Mouse (Mus musculus) neural tube, embryonic 10.5 days (tissue): Measurements from ENCODE around the gene Col18a1.
"Not testable (repeated sequence)": the region's sequence is repeated elsewhere in the genome, so short reads cannot be mapped to it uniquely, and the experiment has no call there.

Experiments used
- DNase-seq: peaks from one replicate; pipeline ENCODE4 v3.0.0-alpha.2; 2017; ENCODE audit warnings: low spot score; ENCODE audit errors: extremely low spot score

Gene Col18a1

GRCm38 (mm10) chr10:77138304-77138703 is 28.0 kb downstream of the Col18a1 start:
- DNase-seq, result no peak

DNA sequence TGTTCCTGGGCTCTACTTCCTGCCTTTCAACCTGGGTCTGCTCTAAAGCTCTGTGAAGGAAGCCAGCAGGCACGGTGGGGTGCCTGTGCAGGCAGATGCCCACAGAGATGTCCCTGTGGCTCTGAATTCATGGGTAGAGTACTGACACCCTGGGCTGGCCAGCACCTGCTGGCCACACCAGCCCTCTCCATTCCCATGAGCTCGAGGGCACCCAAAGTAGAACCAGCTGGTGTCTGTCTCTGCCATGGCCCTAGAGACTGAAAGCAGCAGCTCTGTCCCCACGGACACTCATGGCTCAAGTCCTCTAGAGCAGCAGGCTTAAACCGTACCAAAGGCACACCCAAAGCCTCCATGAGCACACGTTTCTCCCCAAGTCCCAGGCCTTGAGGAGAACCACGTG is 30.1 kb downstream of the Col18a1 start:
- DNase-seq, result no peak

GRCm38 (mm10) chr10:77135274-77135829 is 31.0 kb downstream of the Col18a1 start:
- no peak for DNase-seq

DNA sequence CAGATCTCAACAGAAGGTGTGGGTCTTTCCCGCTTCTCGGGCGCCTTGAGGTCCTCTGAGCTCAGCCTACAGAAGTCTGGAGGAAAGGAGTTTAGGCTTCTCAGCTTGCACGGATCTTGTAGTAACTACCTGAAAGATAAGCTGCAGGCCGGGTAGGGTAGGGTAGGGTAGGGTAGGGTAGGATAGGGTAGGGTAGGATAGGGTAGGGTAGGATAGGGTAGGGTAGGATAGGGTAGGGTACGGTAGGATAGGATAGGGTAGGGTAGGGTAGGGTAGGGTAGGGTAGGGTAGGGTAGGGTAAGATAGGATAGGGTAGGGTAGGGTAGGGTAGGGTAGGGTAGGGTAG is 31.6 kb downstream of the Col18a1 start:
- not testable (repeated sequence) for DNase-seq

DNA sequence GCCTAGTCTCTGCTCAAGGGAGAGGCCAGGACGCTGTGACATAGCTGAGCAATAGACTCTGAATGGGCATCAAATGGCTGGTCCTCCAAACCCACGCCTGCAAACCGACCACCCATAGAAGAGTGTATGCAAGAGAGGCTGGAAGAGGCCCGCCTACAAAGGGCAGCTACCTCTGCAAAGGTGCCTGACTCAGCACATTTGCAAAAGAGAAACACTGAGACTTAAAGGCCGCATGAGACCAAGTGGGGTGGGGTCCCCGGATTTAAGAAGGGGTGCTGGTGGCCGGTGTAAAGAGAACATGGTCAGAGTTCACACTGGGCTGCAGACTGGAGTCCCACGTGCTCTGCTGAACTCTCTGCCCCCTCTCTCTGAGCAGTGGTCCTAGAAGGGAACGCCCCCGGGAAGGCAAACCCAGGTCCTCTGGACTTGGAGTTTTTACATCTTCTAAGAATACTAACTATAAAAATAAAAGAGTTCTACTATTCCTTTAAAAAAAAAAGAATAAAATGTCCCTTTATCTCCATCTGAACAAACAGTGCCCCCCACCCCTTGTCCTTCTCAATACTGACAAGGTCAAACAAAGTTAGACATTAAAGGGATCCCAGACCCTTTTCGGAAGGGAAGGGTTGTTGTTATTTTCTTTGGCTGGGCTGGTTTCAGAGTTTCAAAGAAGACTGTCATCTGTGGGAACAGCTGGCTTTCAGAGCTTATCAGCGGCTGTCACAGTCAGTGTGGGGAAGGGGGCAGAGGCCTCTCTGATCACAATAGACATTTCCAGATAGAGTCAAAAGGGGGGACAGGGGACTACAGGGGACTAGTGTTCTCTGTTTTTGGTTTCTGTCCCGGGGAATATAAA is 32.2 kb downstream of the Col18a1 start:
- DNase-seq, result no peak

DNA sequence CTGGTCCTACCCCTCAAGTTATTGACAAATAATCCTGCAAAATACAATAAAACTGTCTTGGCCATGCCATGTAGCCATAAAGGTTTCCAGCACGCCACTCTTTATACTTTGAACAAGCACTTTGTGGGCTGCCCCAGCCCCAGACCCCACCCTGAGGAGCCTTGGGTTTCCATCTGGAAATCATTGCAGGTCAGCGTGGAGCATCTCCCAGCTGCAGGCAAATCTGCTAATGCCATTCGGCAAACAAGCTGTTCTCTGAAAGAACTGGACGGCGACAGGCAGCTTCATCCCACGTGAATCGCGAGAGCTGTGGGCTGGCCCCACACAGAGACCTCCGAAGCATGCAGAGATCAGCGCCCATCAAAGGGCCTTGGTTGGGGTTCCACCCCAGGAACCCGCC is 34.2 kb downstream of the Col18a1 start:
- DNase-seq, result peak; percentile 58

DNA sequence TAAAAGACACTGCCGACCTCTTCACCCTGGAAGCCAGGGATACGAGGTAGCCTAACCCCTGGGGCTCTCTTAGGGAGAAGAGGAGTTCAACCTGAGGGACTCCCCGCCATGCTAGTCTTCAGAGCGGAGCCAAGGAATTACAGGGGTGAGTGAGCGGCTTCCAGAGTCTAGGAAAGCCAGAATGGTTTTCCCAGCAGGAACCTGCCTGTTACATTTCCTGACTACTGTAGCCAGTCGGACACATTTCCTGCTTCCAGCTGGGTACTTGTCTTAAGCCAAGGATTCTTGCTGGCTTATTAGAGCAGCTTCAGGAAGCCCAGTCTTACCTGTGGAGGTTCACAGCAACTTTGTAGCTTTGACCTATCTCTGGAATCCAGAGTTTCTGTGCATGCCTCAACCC is 34.8 kb downstream of the Col18a1 start:
- no peak for DNase-seq

- DNase-seq, result peak; percentile 98
Observed at GRCm38 (mm10) chr10:77130561-77131240, 35.6 kb downstream of the Col18a1 start.

GRCm38 (mm10) chr10:77129637-77130410 is 36.5 kb downstream of the Col18a1 start:
- DNase-seq, result no peak

DNA sequence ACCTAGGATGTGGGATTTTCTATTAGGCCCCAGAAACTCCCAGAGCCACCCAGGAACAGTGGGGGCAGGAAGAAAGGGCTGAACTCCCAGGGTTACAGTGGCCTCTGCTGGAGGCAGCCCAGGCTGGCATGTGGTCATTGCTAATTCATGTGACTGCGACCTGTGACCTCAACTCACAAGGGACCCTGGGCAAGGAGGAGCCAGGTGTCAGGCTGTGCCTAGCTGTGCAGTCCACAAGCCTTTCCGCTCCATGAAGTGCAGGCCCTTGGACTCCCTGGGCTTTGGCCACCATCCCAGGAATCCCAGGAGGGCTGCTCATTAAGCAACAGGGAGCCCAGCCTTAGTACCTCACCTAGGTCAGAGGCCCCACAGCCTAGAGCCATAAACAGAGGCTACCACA is 38.4 kb downstream of the Col18a1 start:
- DNase-seq, result no peak

DNA sequence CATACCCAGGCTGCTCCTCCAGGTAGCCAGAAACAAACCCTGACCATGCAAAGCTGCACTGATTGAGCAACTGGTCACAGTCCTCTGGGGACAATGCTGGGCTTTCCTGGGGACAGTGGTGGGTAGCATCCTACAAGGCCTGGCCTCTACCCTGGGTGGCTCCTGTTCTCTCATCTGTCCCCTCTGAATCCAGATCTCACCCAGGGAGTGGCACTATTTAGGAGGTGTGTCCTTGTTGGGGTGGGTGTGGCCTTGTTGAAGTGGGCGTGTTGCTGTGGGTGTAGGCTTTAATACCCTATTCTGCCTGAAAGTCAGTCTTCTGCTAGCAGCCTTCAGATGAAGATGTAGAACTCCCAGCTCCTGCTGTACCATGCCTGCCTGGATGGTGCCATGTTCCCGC is 39.8 kb downstream of the Col18a1 start:
- no peak for DNase-seq

- no peak for DNase-seq
Observed at GRCm38 (mm10) chr10:77125078-77125731, 41.1 kb downstream of the Col18a1 start.

DNA sequence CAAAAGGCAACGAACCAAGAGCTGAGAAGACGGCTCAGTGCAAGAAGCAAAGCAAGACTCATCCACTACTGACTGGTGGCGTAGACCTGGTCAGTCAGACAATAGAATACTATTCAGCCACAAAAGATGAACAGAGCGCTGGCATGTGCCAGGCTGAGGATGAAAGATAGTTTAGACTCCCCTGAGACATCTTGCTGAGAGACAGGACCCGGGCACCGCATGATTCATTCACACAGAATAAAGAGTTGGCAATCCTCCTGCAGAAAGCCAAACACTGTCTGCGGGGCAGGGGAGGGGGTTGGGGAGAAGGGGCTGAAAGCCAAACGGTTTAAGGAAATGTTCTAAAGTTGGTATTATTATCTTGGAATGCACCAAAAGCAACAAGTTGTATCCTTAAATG is 42.4 kb downstream of the Col18a1 start:
- DNase-seq, result no peak

- no peak for DNase-seq
Observed at GRCm38 (mm10) chr10:77121287-77122022, 44.9 kb downstream of the Col18a1 start.

DNA sequence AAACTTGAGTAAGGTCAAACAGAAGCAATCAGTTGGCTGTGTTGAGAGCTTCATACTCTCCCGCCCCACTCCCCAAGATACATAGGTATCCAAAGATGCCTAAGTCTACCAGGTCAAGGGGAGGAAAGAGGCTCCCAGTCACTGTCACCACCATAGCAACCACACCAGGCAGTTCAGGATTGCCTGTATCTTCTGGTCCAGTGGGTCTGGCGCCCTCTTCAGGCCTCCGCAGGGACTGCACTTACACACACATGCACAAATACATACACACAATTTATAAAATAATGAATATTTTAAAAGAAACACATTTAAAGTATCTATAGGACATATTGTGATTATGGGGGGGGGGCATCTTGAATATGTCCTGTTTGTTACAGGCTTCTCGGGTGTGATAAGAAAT is 45.8 kb downstream of the Col18a1 start:
- no peak for DNase-seq

GRCm38 (mm10) chr10:77119437-77119836 is 46.9 kb downstream of the Col18a1 start:
- no peak for DNase-seq

DNA sequence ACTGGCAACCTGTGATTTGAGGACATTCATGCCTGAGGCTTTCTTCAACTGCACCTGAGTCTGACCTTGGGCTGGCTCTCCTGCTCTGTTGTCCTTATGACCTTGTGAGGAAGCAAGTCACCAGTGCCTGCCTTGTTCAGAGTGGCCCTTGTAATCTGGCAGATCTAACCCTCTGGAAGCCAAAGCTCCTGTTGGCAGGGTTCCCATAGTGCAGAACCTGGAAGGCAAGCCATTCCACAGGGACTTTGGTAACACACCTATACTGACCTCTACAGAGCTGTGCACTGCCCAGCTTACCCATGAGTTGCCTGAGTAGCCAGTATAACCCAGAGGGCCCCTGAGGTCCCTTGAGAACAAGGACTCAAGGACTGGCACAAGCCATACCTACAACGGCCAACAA is 48.0 kb downstream of the Col18a1 start:
- no peak for DNase-seq

GRCm38 (mm10) chr10:77116537-77117455 is 49.6 kb downstream of the Col18a1 start:
- DNase-seq, result no peak

GRCm38 (mm10) chr10:77113489-77114240 is 52.7 kb downstream of the Col18a1 start:
- no peak for DNase-seq
